8 mouse cellular contexts compared by ENCODE assay signal in genomic region chr5:39644827-39645380, GRCm38 (mm10).
DNase-seq lines count a peak whose midpoint lies in the region; TF ChIP-seq lines count a peak whose summit lies in the region.

No protein-coding gene starts in this region.

- no peak for TF ChIP-seq POLR2A in cerebellum, adult 2 months (IDR thresholded peaks at IDR 0.05; ENCODE audit: borderline replicate concordance, insufficient read depth, low read length)
- no peak for TF ChIP-seq POLR2A in testis, adult 2 months (IDR thresholded peaks at IDR 0.05; ENCODE audit: control insufficient read depth, low read depth, low read length)
- TF ChIP-seq POLR2A in myocyte (IDR thresholded peaks at IDR 0.05; ENCODE audit: insufficient read length, low read depth): no peak

- H3K4me2 ChIP-seq in myocyte (ENCODE audit: low read depth): peak overlapping the region; percentile 76

- under 1% methylated on average over 28 of the region's 28 CpGs for WGBS in cerebellum, adult 2 months
- 1% methylated on average over 28 of the region's 28 CpGs for WGBS in limb, embryonic 10.5 days

- H3K4me1 ChIP-seq in cerebellum, adult 2 months (ENCODE audit: control insufficient read depth, insufficient read depth, low read length): no peaks in the 10 kb centered on the region; the same call in 1 of the 2 replicates
- H3K4me1 ChIP-seq in testis, adult 2 months (ENCODE audit: control insufficient read depth, insufficient read depth, low read length): peaks cover 3% of the 10 kb centered on the region; the same call in 1 of the 2 replicates
- H3K4me1 ChIP-seq in limb, embryonic 10.5 days: peaks cover 14% of the 10 kb centered on the region

- H3K27me3 ChIP-seq in cerebellum, adult 2 months (ENCODE audit: control insufficient read depth, insufficient read depth, low read length): no peaks in the 10 kb centered on the region
- no peaks in the 10 kb centered on the region for H3K27me3 ChIP-seq in testis, adult 2 months (ENCODE audit: control insufficient read depth, insufficient read depth, low read length)
- peaks cover 57% of the 10 kb centered on the region for H3K27me3 ChIP-seq in limb, embryonic 10.5 days (ENCODE audit: low read depth, poor library complexity, severe bottlenecking)
- peaks cover 15% of the 10 kb centered on the region for H3K27me3 ChIP-seq in myocyte (ENCODE audit: control insufficient read depth, insufficient read depth, insufficient read length)

- H3ac ChIP-seq in myocyte (ENCODE audit: control insufficient read depth, insufficient read length): no peak overlapping the region

- peak in 1 of 2 experiments; percentile 72 for DNase-seq in cerebellum, adult 2 months
- no peak for DNase-seq in cerebellum, adult 9-10 months
- no peak for DNase-seq in testis, postnatal 10 days (ENCODE audit: low spot score)
- DNase-seq in limb, embryonic 10.5 days (ENCODE audit: low spot score): no peak
- no peak for DNase-seq in urinary bladder, postnatal 36 days (ENCODE audit: low spot score in 2 of 2)
- DNase-seq in layer of hippocampus, adult 18-20 months (ENCODE audit: low spot score in 2 of 2): no peak

- no peaks in the 10 kb centered on the region for H3K36me3 ChIP-seq in testis, adult 2 months (ENCODE audit: control insufficient read depth, insufficient read depth, low read length)
- H3K36me3 ChIP-seq in limb, embryonic 10.5 days: no peaks in the 10 kb centered on the region
- H3K36me3 ChIP-seq in myocyte (ENCODE audit: control insufficient read depth, insufficient read depth): no peaks in the 10 kb centered on the region

- peak overlapping the region; percentile 66 for H3K27ac ChIP-seq in cerebellum, adult 2 months (ENCODE audit: insufficient read depth, low read length)
- H3K27ac ChIP-seq in testis, adult 2 months (ENCODE audit: control insufficient read depth, insufficient read depth, low read depth, low read length): no peak overlapping the region
- H3K27ac ChIP-seq in limb, embryonic 10.5 days: peak overlapping the region; percentile 61

- no peaks in the 10 kb centered on the region for H3K79me2 ChIP-seq in myocyte (ENCODE audit: control insufficient read depth, insufficient read depth)

- H3K9me3 ChIP-seq in limb, embryonic 10.5 days (replicated peaks): no peaks in the 10 kb centered on the region

- peak overlapping the region; percentile 69 for H3K4me3 ChIP-seq in cerebellum, adult 2 months (replicated peaks; ENCODE audit: insufficient read depth, low read depth, low read length)
- peak overlapping the region; percentile 65 for H3K4me3 ChIP-seq in testis, adult 2 months (ENCODE audit: control insufficient read depth, low read depth, low read length)
- peak overlapping the region; percentile 59 for H3K4me3 ChIP-seq in limb, embryonic 10.5 days
- peak overlapping the region; percentile 11 for H3K4me3 ChIP-seq in myocyte

- peak; percentile 12; the same call in 1 of the 2 replicates for TF ChIP-seq CTCF in cerebellum, adult 2 months (IDR thresholded peaks at IDR 0.05; ENCODE audit: borderline replicate concordance, insufficient read depth, low read depth, low read length)
- no peak for TF ChIP-seq CTCF in testis, adult 2 months (IDR thresholded peaks at IDR 0.05; ENCODE audit: control insufficient read depth, insufficient read depth, insufficient replicate concordance, low read depth, low read length)

TF ChIP-seq in myocyte, 11 proteins besides CTCF, POLR2A, EP300 and RAD21:
- TF ChIP-seq REST (IDR thresholded peaks at IDR 0.05; ENCODE audit: insufficient read depth, insufficient read length): no peak
- TF ChIP-seq MAX (IDR thresholded peaks at IDR 0.05; ENCODE audit: low read depth): no peak
- no peak for TF ChIP-seq TCF12 (IDR thresholded peaks at IDR 0.05; ENCODE audit: insufficient read depth, poor library complexity, severe bottlenecking)
- TF ChIP-seq TCF3 (IDR thresholded peaks at IDR 0.05; ENCODE audit: insufficient read length, low read depth): no peak
- no peak for TF ChIP-seq SRF (IDR thresholded peaks at IDR 0.05; ENCODE audit: control insufficient read depth, insufficient read length, low read depth)
- TF ChIP-seq POLR2AphosphoS2 (IDR thresholded peaks at IDR 0.05; ENCODE audit: insufficient read length, low read depth): no peak
- TF ChIP-seq CEBPB (IDR thresholded peaks at IDR 0.05; ENCODE audit: insufficient read depth, poor library complexity, severe bottlenecking): no peak
- TF ChIP-seq E2F4 (IDR thresholded peaks at IDR 0.05; ENCODE audit: insufficient read depth): no peak
- TF ChIP-seq USF1 (IDR thresholded peaks at IDR 0.05; ENCODE audit: low read depth): no peak

Comparison
In these comparisons a context has a peak if more than half of its experiments do, and no peak if none do; other contexts are left out.
1. H3K4me3 ChIP-seq: peak in every context shown above with its lines; median percentile 69 in cerebellum, adult 2 months; 65 in testis, adult 2 months; 59 in limb, embryonic 10.5 days; 11 in myocyte.